Mouse (Mus musculus) monocyte, adult 2 months (primary cell): ENCODE data around the gene Fto.

Source experiments
- DNase-seq, 2 experiments: peaks; one replicate each; pipeline ENCODE4 v3.0.0; 2022; ENCODE audit warnings: low spot score in 2 of 2, low read depth in 1 of 2

Gene Fto

GRCm38 (mm10) chr8:91445516-91445915 is 132.2 kb downstream of the Fto start:
- no peak for DNase-seq

GRCm38 (mm10) chr8:91446008-91446407 is 132.7 kb downstream of the Fto start:
- DNase-seq: no peak

- DNase-seq: no peak
Measured at GRCm38 (mm10) chr8:91448667-91449329, 135.5 kb downstream of the Fto start.

- no peak for DNase-seq
Measured at GRCm38 (mm10) chr8:91454926-91455325, 141.6 kb downstream of the Fto start.

GRCm38 (mm10) chr8:91455591-91455990 is 142.3 kb downstream of the Fto start:
- DNase-seq: no peak

GRCm38 (mm10) chr8:91458016-91458415 is 144.7 kb downstream of the Fto start:
- no peak for DNase-seq

- no peak for DNase-seq
Measured at GRCm38 (mm10) chr8:91460965-91461364, 147.6 kb downstream of the Fto start.

- DNase-seq: no peak
Measured at GRCm38 (mm10) chr8:91463757-91464156, 150.4 kb downstream of the Fto start.

- no peak for DNase-seq
Measured at GRCm38 (mm10) chr8:91467463-91467862, 154.1 kb downstream of the Fto start.

- DNase-seq: no peak
Measured at GRCm38 (mm10) chr8:91467881-91468534, 154.7 kb downstream of the Fto start.

- DNase-seq: no peak
Measured at GRCm38 (mm10) chr8:91469441-91469840, 156.1 kb downstream of the Fto start.

GRCm38 (mm10) chr8:91474731-91475279 is 161.5 kb downstream of the Fto start:
- DNase-seq: no peak

GRCm38 (mm10) chr8:91476988-91477387 is 163.7 kb downstream of the Fto start:
- DNase-seq: no peak

GRCm38 (mm10) chr8:91477471-91477870 is 164.1 kb downstream of the Fto start:
- no peak for DNase-seq

GRCm38 (mm10) chr8:91482511-91482910 is 169.2 kb downstream of the Fto start:
- DNase-seq: no peak

GRCm38 (mm10) chr8:91486394-91486793 is 173.1 kb downstream of the Fto start:
- no peak for DNase-seq

- DNase-seq: no peak
Measured at GRCm38 (mm10) chr8:91487456-91487855, 174.1 kb downstream of the Fto start.

- no peak for DNase-seq
Measured at GRCm38 (mm10) chr8:91488086-91488783, 174.9 kb downstream of the Fto start.

- no peak for DNase-seq
Measured at GRCm38 (mm10) chr8:91488784-91489450, 175.6 kb downstream of the Fto start.

GRCm38 (mm10) chr8:91490065-91490464 is 176.7 kb downstream of the Fto start:
- no peak for DNase-seq

GRCm38 (mm10) chr8:91493373-91493772 is 180.0 kb downstream of the Fto start:
- DNase-seq: no peak
